Mouse (Mus musculus): ENCODE data around the gene Emilin3.

GRCm38 (mm10) chr2:160865266-160865665 lies 46.9 kb downstream of the Emilin3 start:
- TF ChIP-seq CTCF (IDR thresholded peaks at IDR 0.05; ENCODE audit: insufficient read depth, low read length) (no peak), POLR2A (IDR thresholded peaks at IDR 0.05; ENCODE audit: borderline replicate concordance, extremely low read depth, low read depth, low read length) (no peak)
